Mouse (Mus musculus) liver, embryonic 12.5 days (tissue): ENCODE results near the gene Axl. TPM values are rescaled to one million over a fixed set of nuclear protein-coding genes. Genes with fewer than 3 reads are reported as not detected.
A peak's percentile ranks its signal among the peaks of the same experiment; 100 is the strongest.

Experiments
- ATAC-seq: fragments of 200-750 bp; cut with Nextera tagmentation; 2 replicates; pipeline ENCODE4 v1.8.0; 2017; ENCODE audit warnings: moderate number of reproducible peaks, mild to moderate bottlenecking, moderate library complexity
- H3K27ac ChIP-seq: fragments of 300-500 bp; sonication (generic); 2 replicates; pipeline ENCODE4 v1.5.1; 2016; ENCODE audit warnings: mild to moderate bottlenecking
- H3K27me3 ChIP-seq: fragments of 300-500 bp; sonication (generic); replicated peaks from 2 replicates; pipeline ENCODE4 v1.6.1; 2016; ENCODE audit warnings: mild to moderate bottlenecking, moderate library complexity
- H3K36me3 ChIP-seq: fragments of 300-500 bp; sonication (generic); 2 replicates; pipeline ENCODE4 v1.6.1; 2016; ENCODE audit warnings: mild to moderate bottlenecking, moderate library complexity
- H3K4me1 ChIP-seq: fragments of 300-500 bp; sonication (generic); 2 replicates; pipeline ENCODE4 v1.6.1; 2016
- H3K4me2 ChIP-seq: fragments of 300-500 bp; sonication (generic); 2 replicates; pipeline ENCODE4 v1.6.1; 2016; ENCODE audit warnings: mild to moderate bottlenecking, moderate library complexity
- H3K4me3 ChIP-seq: fragments of 300-500 bp; sonication (generic); 2 replicates; pipeline ENCODE4 v1.5.1; 2016; ENCODE audit warnings: mild to moderate bottlenecking, moderate library complexity
- H3K9ac ChIP-seq: fragments of 300-500 bp; sonication (generic); 2 replicates; pipeline ENCODE4 v1.6.1; 2016; ENCODE audit warnings: mild to moderate bottlenecking, moderate library complexity
- H3K9me3 ChIP-seq: fragments of 300-500 bp; sonication (generic); replicated peaks from 2 replicates; pipeline ENCODE4 v1.6.1; 2016; ENCODE audit warnings: mild to moderate bottlenecking, moderate library complexity
- WGBS: fragments of 180-500 bp; shearing (Covaris S2); methylation state at CpG from one replicate; pipeline ENCODE4 v1.1.7; 2016; ENCODE audit not compliant: insufficient replicate concordance; 5-methylcytosine and 5-hydroxymethylcytosine counted together
- polyA plus RNA-seq: library from polyadenylated mRNA; unstranded; fragments of >200 nt; fragmentation: Nextera tagmentation; extraction: Ambion mirVana; gene quantifications from 2 replicates; pipeline ENCODE4 v1.2.1, GENCODE M21; 2016

Gene Axl
- polyA plus RNA-seq, 1 experiment from 2014 or later, result 14.1 TPM

DNA sequence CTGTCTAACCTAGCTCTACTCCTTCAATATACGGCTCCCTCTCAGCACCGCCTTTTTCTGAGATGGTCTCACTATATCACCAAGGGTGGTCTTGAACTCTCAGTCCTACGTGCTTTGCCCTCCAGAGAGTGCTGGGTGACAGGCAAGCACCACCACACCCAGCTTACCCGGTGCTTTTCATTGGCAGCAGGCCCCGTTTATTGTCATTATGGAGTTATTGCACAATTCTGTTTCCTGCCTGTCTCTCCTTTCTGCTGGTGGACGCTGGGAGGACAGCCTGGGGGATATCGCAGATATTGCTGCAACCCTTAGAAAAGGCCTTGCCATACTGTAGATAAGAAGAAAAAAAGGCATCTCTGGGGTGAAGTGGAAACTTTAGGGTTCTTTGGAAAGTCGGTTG, 2.1 kb upstream of the Axl start:
- no peak overlapping the region for H3K4me3 ChIP-seq
- no peak overlapping the region for H3K4me2 ChIP-seq
- H3K36me3 ChIP-seq, result no peaks in the 10 kb centered on the region
- peaks cover 37% of the 10 kb centered on the region for H3K27me3 ChIP-seq
- WGBS, result 38% methylated on average over 8 of the region's 8 CpGs
- H3K27ac ChIP-seq, result no peak overlapping the region
- no peaks in the 10 kb centered on the region for H3K9me3 ChIP-seq
- ATAC-seq, result no peak
- peaks cover 28% of the 10 kb centered on the region for H3K4me1 ChIP-seq
- no peak overlapping the region for H3K9ac ChIP-seq

DNA sequence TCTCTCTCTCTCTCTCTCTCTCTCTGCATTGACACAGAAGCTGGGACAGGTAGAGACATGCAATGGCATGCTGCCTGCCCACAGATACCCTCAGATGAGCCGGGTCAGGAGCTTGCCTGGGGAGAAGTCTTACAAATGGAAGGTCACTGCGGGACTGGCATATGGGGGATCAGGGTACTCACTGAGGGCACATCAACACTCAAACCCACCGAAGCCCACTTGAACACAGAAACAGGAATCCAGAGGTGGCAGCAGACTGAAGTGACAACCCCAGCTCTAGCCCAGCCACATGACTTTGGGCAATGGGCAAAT, 580 bp upstream of the Axl start:
- Histone ChIP-seq H3K9me3 (no peaks in the 10 kb centered on the region), H3K4me3 (no peak overlapping the region), H3K27me3 (peaks cover 39% of the 10 kb centered on the region), H3K36me3 (no peaks in the 10 kb centered on the region), H3K4me1 (peaks cover 31% of the 10 kb centered on the region), H3K4me2 (peak overlapping the region; percentile 58), H3K9ac (no peak overlapping the region), H3K27ac (no peak overlapping the region)
- WGBS, result 57% methylated on average over 3 of the region's 3 CpGs
- ATAC-seq, result no peak

DNA sequence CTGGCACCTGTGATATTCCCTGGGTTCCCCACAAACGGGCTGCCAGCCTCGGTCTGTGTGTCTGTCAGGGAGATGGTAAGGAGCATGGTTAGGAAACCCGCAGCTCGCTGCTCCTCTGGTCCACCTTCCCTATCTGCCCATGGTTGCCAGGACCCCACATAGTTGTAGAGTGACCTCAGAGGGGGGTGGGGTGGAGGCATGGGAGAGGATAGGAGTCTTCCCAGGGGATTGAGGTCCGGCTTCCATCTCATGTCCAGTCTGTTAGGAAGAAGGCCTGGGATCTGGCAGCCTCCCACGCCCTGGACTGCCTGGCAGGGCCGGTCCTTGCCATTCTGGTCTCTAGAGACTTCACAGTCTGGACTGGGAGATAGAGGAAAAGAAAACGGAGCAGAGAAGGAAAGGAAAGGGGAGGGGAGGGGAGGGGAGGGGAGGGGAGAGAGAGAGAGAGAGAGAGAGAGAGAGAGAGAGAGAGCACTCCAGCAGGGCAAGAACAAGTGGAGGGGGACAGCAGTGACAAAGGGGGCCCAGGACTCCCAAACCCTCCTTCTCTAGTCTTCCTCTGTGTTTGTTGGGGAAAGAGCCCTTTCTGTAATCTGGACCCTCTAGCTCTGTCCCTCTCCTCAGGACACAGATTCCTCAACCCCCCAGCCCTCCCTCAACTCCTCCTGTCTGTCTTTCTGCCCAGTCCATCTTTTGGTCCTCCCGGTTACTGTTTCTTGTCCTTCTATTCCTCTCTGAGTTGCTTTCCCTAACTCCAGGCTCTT, 867 bp downstream of the Axl start:
- Histone ChIP-seq H3K27me3 (peaks cover 39% of the 10 kb centered on the region), H3K9ac (peak overlapping the region; percentile 15; the same call in 1 of the 2 replicates), H3K9me3 (no peaks in the 10 kb centered on the region), H3K36me3 (no peaks in the 10 kb centered on the region), H3K27ac (no peak overlapping the region), H3K4me1 (peaks cover 45% of the 10 kb centered on the region), H3K4me3 (peak overlapping the region; percentile 39), H3K4me2 (peak overlapping the region; percentile 58)
- WGBS, result 20% methylated on average over 9 of the region's 9 CpGs
- ATAC-seq, result no peak

DNA sequence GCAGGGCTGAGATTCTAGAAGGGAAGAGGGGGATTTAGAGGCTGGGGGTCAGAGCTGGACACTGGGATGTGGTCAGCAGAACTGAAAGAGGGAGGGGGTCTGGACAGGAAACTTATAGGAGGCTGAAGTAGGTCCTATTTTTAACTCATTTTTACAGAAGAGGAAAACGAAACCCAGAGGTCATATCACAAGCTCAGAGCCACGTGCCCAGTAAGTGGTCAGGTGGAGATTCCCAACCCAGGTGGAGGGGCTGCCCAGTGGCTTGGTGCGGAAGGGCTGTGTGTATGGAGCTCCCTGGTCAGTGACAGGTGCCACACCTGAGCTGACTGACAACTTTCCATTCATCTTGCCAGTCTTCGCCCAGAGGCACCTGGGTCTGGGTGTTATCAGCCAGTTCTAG, 1.5 kb downstream of the Axl start:
- Histone ChIP-seq H3K27me3 (peaks cover 39% of the 10 kb centered on the region), H3K4me2 (peak overlapping the region; percentile 58), H3K9me3 (no peaks in the 10 kb centered on the region), H3K27ac (no peak overlapping the region), H3K4me3 (peak overlapping the region; percentile 39; the same call in 1 of the 2 replicates), H3K9ac (no peak overlapping the region), H3K4me1 (peaks cover 52% of the 10 kb centered on the region), H3K36me3 (no peaks in the 10 kb centered on the region)
- 38% methylated on average over 4 of the region's 4 CpGs for WGBS
- no peak for ATAC-seq

DNA sequence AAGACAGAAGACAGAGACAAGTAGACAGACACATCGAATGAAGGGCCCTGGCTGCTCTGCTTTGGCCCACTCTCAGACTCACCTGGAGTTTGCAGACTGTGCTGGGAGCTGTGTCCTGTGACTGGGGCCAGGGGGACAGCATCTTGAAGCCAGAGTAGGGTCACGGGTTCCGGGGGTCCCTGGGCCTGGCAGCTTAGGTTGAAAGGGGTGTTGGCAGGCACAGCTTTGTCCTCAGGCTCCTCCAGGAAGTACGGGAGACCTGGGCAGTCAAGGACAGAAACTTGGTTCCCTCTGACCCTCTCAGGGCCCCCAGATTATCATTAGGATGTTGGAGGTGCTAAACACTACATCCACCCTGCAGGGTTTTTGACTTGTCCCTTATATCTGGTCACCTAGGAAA, 2.8 kb downstream of the Axl start:
- ATAC-seq, result no peak

DNA sequence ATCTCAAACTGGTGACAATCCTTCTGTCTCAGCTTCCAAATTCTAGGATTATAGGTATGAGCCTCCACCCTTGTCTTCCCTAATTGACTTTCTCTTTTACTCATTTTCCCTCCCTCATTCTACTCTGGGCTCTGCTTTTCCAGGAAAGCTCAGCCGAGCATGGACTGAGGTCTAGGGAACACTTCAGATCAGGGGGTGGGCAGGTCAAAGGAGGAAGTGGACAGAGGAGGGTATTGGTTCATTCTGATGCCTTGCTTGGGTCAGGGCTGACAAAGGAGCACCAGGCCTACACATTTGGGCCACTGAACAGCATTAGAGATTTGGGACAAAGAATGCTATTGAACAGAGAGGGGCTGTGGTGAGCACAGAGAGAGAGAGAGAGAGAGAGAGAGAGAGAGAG, 3.7 kb downstream of the Axl start:
- Histone ChIP-seq H3K4me2 (no peak overlapping the region), H3K27me3 (peaks cover 39% of the 10 kb centered on the region), H3K4me3 (no peak overlapping the region), H3K4me1 (peaks cover 64% of the 10 kb centered on the region), H3K9ac (no peak overlapping the region), H3K36me3 (no peaks in the 10 kb centered on the region), H3K27ac (no peak overlapping the region), H3K9me3 (no peaks in the 10 kb centered on the region)
- 30% methylated on average over 1 of the region's 1 CpGs for WGBS
- ATAC-seq, result no peak

More for the DNA sequence above, 2.8 kb downstream of the Axl start:
- Histone ChIP-seq H3K9ac (no peak overlapping the region), H3K36me3 (no peaks in the 10 kb centered on the region), H3K4me3 (no peak overlapping the region), H3K4me2 (no peak overlapping the region), H3K4me1 (peaks cover 64% of the 10 kb centered on the region), H3K27me3 (peaks cover 39% of the 10 kb centered on the region), H3K9me3 (no peaks in the 10 kb centered on the region), H3K27ac (no peak overlapping the region)
- WGBS, result 54% methylated on average over 4 of the region's 4 CpGs

DNA sequence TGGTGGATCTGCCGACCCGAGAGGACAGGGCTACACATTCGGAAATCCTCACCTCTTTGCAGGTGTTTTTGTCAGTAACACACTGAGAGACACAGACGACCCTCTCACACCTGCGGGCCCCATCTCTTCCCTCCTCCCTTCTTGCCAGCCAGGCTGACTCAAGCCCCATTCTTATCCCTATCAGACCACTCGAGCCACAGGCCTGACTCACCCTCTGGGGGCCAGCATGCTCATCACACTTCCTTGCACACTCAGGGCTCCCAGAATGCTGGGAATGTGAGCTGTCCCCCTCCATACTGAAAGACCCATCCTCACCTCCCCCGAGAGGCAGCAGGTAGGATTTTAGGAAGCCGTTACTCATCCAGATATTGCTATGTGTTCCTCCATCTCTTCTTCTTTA, 4.8 kb downstream of the Axl start:
- no peaks in the 10 kb centered on the region for H3K36me3 ChIP-seq
- peaks cover 69% of the 10 kb centered on the region for H3K4me1 ChIP-seq
- H3K27ac ChIP-seq, result no peak overlapping the region
- H3K9ac ChIP-seq, result no peak overlapping the region
- H3K27me3 ChIP-seq, result peaks cover 32% of the 10 kb centered on the region
- H3K4me3 ChIP-seq, result no peak overlapping the region
- no peak overlapping the region for H3K4me2 ChIP-seq
- no peaks in the 10 kb centered on the region for H3K9me3 ChIP-seq
- ATAC-seq, result no peak
- WGBS, result 47% methylated on average over 8 of the region's 8 CpGs

DNA sequence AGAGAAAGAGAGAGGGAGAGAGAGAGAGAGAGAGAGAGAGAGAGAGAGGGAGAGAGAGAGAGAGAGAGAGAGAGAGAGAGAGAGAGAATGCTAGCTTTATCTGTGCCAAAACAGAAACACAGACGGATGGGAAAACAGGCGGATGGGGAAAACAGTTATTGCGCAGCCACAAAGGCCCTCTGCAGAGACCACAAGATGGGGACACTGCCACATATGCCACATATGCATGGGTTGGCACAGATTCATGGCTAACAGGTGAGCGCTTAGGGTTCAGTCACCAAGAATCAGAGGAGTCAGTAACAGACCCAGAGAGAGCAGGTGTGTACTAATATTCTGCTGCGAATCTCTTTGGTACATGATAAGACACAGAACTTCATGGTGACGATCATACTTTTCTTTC, 5.8 kb downstream of the Axl start:
- H3K4me1 ChIP-seq, result peaks cover 63% of the 10 kb centered on the region
- no peaks in the 10 kb centered on the region for H3K9me3 ChIP-seq
- peaks cover 22% of the 10 kb centered on the region for H3K27me3 ChIP-seq
- 37% methylated on average over 6 of the region's 6 CpGs for WGBS
- peak overlapping the region; percentile 4; the same call in 1 of the 2 replicates for H3K4me2 ChIP-seq
- peak overlapping the region; percentile 56 for H3K27ac ChIP-seq
- no peak overlapping the region for H3K4me3 ChIP-seq
- no peaks in the 10 kb centered on the region for H3K36me3 ChIP-seq
- ATAC-seq, result no peak
- H3K9ac ChIP-seq, result no peak overlapping the region; the same call in 1 of the 2 replicates

DNA sequence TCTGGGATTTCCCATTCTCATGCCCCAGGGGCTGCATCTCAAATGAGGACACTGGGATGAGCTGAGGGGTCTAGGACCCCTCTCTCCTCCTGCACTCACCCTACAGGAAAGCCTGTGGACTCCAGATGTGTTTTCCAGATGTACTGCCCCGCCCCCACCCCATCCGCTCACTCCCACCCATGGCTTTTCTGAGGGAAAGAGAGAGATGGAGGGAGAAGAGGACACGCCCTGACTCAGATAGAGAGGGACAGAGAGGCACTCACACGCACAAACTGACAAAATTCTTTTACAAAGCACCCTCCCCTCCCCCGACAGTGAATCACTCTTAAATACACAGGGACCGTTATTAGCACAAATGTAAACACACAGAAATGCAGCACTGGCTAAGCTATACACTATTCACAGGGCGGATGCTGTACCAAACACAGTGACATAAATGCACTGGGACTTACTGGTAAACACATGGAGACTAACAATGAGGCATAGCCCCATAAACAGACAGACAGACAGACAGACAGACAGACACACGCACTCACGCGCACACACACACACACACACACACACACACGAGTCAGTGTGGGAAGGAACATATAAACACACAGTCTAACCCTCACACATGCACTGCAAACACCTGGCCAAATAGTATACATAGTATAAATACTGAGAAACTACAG, 6.4 kb downstream of the Axl start:
- Histone ChIP-seq H3K9me3 (no peaks in the 10 kb centered on the region), H3K4me2 (peak overlapping the region; percentile 71), H3K27ac (peak overlapping the region; percentile 59), H3K4me1 (peaks cover 59% of the 10 kb centered on the region), H3K9ac (peak overlapping the region; percentile 58), H3K36me3 (no peaks in the 10 kb centered on the region), H3K4me3 (peak overlapping the region; percentile 38), H3K27me3 (peaks cover 16% of the 10 kb centered on the region)
- WGBS, result 31% methylated on average over 11 of the region's 11 CpGs
- peak; percentile 17 for ATAC-seq

DNA sequence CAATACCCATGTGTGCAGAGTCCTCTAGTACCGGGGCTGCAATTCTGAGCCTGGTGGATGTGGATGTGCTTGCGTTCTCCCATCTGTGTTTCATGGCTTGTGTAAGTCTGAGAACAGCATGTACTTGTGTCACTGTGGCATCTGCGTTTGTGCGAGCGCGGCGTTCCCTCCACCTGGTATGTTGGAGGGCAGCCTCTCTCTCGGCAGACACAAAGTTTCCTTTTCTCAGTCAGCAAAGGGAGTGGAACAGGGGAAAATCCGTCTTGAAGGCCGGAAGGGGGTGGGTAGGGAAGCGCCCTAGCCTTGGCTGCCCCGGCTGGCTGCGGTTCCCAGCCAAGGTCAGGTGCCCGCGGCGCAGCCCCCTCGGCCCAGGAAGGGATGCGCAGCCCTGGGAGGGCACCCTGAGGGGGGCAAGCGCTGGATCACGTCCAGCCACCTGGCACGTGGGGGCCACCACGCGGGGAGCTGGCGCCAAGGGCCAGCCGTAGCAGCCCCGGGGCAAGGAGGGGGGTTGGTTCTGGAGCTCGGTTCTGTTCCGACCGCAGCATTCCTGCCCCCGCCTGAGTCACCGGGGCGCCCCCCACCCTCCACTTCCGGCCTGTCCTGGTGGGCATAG, 7.1 kb downstream of the Axl start:
- ATAC-seq, result no peak
- WGBS, result 11% methylated on average over 32 of the region's 33 CpGs
- H3K4me3 ChIP-seq, result peak overlapping the region; percentile 38
- peak overlapping the region; percentile 58 for H3K9ac ChIP-seq
- H3K27ac ChIP-seq, result peak overlapping the region; percentile 59
- H3K36me3 ChIP-seq, result no peaks in the 10 kb centered on the region
- peaks cover 55% of the 10 kb centered on the region for H3K4me1 ChIP-seq
- H3K9me3 ChIP-seq, result no peaks in the 10 kb centered on the region
- H3K27me3 ChIP-seq, result peaks cover 9% of the 10 kb centered on the region; the same call in 1 of the 2 replicates
- peak overlapping the region; percentile 71 for H3K4me2 ChIP-seq

DNA sequence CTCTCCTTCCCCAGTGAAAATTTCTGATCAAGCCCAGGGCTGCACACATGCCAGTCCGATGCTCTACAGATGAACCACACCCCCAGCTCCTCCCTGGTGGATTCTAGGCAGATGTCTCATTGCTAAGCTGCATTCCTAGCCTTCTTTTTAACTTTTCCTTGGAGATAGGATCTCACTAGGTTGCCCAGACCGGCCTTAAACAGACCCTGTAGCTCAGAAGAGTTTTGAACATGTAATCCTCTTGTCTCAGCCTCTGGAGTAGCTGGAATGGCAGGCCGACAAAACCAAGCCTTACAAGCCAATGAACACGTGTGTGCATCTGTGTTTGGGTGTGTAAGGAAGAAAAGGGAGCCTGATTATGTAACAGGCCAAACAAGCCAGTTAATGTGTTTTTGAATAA, 7.8 kb downstream of the Axl start:
- peak overlapping the region; percentile 58; the same call in 1 of the 2 replicates for H3K9ac ChIP-seq
- ATAC-seq, result no peak
- H3K4me2 ChIP-seq, result no peak overlapping the region
- 0 out of 2 replicates have a peak, but pooled peaks cover 3% of the 10 kb centered on the region for H3K27me3 ChIP-seq
- no peaks in the 10 kb centered on the region for H3K9me3 ChIP-seq
- no peaks in the 10 kb centered on the region for H3K36me3 ChIP-seq
- H3K4me3 ChIP-seq, result no peak overlapping the region
- WGBS, result 42% methylated on average over 4 of the region's 4 CpGs
- peaks cover 50% of the 10 kb centered on the region for H3K4me1 ChIP-seq
- H3K27ac ChIP-seq, result no peak overlapping the region

DNA sequence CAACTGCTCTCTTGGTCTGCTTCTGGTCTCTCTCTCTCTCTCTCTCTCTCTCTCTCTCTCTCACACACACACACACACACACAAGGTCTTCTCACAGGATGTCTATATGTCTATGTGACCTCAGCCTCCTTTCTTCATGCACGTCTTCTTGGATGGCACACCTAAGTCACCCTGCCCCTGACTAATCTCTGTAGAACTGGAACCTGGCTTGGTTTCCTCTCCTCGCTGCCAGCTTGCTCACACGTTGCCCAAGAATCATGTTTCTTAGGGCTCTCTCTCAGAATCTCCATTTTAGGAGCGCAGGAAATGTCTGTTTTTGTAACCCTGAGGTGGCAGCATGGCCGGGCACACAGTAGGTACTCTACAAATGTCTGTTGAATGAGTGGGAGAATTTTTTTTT, 8.5 kb downstream of the Axl start:
- H3K4me3 ChIP-seq, result no peak overlapping the region
- 76% methylated on average over 5 of the region's 5 CpGs for WGBS
- no peak overlapping the region for H3K27ac ChIP-seq
- H3K36me3 ChIP-seq, result no peaks in the 10 kb centered on the region
- no peak for ATAC-seq
- H3K9ac ChIP-seq, result no peak overlapping the region
- H3K4me2 ChIP-seq, result no peak overlapping the region
- no peaks in the 10 kb centered on the region for H3K9me3 ChIP-seq
- H3K4me1 ChIP-seq, result peaks cover 48% of the 10 kb centered on the region
- no peaks in the 10 kb centered on the region for H3K27me3 ChIP-seq
